Mouse (Mus musculus): ENCODE results near the gene Eif1.
A peak's percentile ranks its signal among the peaks of the same experiment; 100 is the strongest.
"Not testable (repeated sequence)": the region's sequence is repeated elsewhere in the genome, so short reads cannot be mapped to it uniquely, and the experiment has no call there.

Eif1 gene

DNA sequence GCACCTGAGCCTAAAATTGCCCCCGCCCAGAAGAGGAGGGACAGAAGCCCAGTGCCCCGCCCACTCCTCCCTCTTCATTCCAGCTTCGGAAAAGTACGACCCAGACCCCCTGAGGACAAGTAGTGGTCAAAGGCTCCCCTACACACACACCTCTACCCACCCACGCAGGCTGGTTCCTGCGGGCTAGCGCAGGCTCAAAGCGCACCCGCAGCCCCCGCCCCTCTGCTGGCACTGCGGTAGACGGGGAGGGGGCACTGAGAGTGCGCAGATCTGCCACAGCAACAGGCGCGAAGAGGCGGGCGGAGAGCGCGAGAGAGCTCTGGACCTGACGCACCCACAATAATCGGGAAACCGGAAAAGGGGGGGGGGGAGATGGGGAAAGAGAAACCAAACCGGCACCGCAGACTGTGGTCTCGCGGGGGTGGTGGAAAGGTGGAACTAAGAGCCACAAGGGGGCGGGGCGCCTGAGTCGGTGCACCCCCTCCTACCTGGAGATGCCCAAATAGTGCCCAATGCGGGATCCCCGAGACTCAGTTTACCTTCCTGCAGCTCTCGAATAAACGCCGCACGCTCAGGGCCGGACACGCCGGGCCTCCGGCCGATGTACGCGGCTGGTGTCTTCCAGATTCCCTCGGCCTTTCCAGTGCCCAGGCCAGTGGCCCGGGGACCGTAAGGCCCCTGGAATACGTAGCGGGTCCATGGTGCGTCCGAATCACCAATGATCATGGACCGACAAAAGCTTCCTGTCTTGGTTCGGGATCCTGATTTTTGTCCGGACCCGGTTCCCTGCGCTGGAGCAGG, 35.7 kb downstream of the Eif1 start:
- peak; percentile 58 to 71 for DNase-seq

DNA sequence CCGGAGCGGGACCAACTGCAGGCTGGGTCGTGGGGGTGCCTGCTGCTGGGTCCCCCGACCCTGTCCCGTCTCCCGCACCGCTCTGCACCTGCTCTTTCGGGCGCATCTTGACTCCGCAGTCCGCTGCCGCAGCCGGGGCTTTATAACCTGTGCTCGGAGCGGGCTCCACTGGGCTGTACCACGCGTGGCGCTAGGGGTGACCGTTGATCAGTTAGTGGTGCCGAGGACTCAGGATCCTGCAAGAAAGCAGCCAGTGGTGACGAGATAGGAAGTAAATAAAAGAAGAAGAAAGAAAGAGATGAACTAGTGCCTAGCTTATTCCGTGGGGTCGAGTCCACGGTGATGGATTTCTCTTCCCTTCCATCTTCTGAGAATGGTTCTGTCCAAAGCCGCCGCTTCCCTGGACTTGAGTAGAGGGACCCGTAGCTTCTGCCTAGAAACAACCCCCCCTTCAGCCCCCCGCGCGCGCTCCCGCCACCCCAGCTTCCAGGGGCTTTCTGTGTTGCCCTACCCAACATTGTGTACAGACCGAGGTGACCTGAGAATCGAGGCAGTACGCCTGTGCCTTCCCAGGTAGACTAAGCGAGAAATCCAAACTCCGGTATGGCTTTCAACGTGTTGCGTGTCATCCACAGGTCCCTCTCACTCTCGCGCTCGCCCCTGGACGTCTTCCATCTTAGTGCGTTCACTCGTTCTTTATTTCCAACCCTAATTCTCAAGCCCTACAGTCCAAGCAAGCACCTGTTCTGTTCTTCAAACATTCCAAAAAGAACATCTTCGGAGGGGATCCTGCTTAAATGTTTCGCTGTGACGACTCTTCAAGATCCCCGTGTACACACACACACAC, 36.5 kb downstream of the Eif1 start, which contains the start of gene Hap1:
Gene Hap1, minus strand, starts transcription at position 157 of the 847 bp plus-strand sequence.
- peak; percentile 83 to 89 for DNase-seq

DNA sequence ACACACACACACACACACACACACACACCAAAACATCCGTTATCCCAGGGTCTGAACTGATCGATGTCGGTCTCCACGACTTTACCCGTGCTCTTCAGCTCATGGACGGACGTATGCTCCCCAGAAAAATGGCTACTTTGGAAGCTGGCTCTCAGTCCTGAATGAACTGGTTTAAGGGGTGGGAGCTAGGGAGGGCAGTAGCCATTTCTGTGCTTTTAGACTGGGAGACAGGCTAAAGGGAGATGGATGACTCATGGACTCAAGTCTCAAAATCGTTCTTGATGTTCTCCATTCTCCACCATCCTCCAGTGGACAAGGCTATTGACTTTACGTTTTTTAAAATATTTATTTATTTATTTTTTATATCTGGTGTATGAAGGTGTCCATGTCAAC, 37.1 kb downstream of the Eif1 start:
- no peak for DNase-seq

DNA sequence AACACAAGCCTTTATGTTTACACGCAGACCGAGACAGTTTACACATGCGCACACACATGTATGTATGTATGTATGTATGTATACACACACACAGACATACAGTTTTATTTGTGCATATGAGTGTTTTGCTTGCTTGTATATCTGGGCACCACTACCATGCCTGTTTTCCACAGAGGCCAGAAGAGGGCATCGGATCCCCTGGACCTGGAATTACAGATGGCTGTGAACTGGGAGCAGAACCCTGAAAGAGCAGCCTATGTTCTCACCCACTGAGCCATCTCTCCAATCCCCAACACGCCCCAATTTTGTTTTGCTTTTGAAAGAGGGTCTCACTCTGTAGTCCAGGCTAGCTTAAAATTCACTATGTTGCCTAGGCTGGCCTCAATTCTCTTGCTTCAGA, 37.7 kb downstream of the Eif1 start:
- DNase-seq, result peak in 1 of 2 experiments; percentile 24

DNA sequence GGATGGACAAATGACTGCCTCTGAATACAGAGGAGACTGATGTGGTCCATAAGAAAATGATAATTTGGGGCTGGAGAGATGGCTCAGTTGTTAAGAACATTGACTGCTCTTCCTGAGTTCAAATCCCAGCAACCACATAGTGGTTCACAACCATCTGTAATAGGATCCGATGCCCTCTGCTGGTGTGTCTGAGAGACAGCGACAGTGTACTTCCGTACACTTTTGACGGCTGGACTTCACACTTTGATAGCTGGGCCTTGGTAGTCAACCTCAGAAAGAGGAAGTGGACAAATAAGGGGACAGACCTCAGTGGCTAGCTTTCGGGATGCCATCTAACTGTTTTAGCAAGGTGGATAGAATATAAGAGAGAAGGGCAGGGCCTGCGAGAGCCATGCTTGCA, 40.5 kb downstream of the Eif1 start:
- DNase-seq, result no peak

DNA sequence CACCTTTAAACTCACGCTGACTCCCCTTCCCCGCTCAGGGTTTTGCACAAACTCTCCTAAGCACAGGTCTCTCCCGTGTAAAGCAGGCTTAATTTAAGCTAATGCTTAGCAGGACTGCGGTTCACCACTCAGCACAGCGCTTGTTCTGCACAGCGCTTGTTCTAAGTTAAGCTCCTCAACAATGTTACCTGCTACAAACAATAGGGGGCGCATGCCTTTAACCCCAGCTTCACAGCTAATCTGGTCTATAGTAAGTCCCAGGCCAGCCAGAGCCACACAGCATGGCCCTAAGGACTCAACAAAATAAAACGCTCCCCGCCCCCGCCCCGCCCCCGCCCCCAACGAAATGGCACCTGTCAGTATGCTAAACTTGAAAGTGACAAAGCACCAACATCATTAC, 41.4 kb downstream of the Eif1 start:
- not testable (repeated sequence) for DNase-seq

DNA sequence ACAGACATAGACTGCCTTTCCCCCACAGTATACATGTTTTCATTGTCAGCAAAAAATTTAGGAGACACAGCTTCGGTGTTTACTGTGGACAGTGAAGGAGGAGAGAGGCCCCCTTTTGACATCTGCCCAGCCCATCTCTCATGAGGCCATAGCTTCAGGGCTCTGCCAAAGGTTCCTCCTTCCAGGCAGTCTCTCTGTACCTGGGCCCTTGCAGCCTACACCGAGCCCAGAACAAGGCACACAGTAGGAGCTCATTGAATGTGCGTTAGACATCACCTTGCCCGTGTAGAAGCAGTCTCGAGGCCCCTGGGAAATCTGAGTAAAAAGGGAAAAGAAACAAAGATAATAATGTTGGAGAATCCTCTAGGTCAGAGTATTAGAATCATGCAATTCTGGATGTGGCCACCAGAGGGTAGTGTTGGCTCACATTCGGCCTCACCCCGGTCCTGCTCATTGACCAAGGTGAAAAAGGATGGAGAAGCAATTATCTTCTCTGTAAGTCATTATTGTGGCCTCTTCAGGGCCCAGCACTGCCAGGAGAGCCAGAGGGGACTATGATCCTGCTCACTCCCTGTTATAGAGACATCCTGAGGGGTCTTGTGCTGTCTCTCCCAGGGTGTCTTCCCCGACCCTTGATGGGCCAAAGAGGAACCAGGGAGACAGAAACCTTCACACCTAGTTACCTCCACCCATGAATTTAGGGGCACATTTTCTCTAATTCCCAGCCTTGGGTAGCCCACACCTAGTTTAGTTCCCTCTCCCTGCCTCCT, 42.7 kb downstream of the Eif1 start:
- peak; percentile 84 to 85 for DNase-seq

DNA sequence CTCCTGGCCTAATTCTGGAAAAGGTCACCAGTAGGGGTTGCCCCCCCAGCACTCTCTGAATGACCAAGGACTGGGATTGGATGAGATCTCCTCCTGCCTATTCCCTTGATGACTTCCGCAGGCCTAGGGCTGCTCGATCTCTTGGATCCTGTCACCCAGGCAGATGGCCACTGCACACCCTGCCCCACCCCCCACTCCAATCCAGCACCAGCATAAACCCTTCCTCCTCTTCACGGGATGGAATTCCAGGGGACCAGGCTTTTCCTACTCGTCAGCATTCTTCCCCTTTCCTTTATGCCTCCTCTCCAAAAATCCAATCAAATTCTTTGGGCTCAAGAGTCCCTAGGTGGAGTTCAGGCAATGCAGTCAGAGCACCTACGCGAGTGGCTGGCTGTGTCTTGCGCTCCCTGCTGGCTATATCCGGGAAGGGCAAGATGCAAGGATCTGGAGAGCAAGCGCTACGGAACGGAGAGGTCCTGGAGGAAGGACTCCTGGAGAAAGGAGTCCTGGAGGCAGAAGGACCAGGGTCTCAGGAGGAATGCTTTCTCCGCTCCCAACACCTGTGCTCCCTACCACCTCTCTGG, 43.4 kb downstream of the Eif1 start:
- peak; percentile 87 to 89 for DNase-seq

DNA sequence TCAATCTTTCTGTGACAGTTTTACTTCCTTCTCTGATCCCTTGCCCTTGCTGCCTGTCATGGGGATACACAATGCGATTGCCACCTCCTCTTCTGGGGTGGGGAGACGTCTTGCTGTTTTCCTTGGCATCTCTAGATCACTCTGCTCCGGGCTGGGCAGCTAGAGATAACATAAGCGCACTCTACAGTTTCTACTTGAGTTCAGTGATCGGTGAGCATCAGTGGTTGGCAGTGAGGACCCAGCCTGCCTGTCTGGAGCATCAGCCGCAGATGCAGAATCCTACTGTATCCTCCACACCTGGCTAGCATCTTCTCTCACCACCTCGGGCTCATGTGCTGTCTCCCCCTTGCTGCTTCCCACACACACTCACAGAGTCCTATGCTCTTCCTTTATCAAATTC, 49.5 kb downstream of the Eif1 start:
- no peak for DNase-seq

DNA sequence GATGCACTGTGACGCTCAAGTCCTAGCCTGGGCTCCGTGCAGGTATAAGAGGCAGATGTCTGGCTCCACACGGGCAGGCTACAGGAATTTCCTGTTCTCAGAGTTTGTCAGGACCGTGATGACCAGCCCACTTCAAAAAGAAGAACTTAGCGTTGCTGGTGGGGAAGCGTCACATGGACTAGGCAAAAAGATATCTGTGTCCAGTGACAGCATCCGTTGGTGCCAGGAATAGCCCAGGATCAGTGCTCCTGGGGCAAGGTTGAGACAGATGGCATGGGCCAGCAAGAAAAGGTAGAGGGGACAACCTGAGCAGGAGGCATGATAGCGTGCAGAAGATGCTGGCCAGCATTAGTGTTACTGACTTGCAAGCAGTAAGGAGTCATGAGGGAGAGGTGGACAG, 50.1 kb downstream of the Eif1 start:
- DNase-seq, result no peak

All from kidney, postnatal 4 days (tissue).